Mouse (Mus musculus) stomach, postnatal 0 days (tissue): ENCODE data around the gene Dpf3. TPM values are rescaled to one million over a fixed set of nuclear protein-coding genes. Genes with fewer than 3 reads are reported as not detected.

Experiments used
- ATAC-seq: fragments of 200-750 bp; cut with Nextera tagmentation; 2 replicates; pipeline ENCODE4 v1.8.0; 2017; ENCODE audit not compliant: low FRiP score, low TSS enrichment
- DNase-seq: peaks from one replicate; pipeline ENCODE4 v3.0.0-alpha.2; 2016; ENCODE audit warnings: low spot score
- H3K27ac ChIP-seq: fragments of 300-500 bp; sonication (generic); replicated peaks from 2 replicates; pipeline ENCODE4 v1.5.1; 2014; ENCODE audit warnings: mild to moderate bottlenecking, control low read depth
- H3K27me3 ChIP-seq: fragments of 300-500 bp; sonication (generic); 2 replicates; pipeline ENCODE4 v1.6.1; 2014; ENCODE audit warnings: low read length; ENCODE audit not compliant: control insufficient read depth, insufficient read depth
- H3K36me3 ChIP-seq: fragments of 300-500 bp; sonication (generic); 2 replicates; pipeline ENCODE4 v1.6.1; 2014; ENCODE audit warnings: low read length, mixed read lengths; ENCODE audit not compliant: control insufficient read depth, insufficient read depth
- H3K4me1 ChIP-seq: fragments of 300-500 bp; sonication (generic); replicated peaks from 2 replicates; pipeline ENCODE4 v1.6.1; 2014; ENCODE audit warnings: antibody characterized with exemption; ENCODE audit not compliant: control insufficient read depth, insufficient read depth
- H3K4me2 ChIP-seq: fragments of 300-500 bp; sonication (generic); replicated peaks from 2 replicates; pipeline ENCODE4 v1.6.1; 2014; ENCODE audit warnings: low read depth, mild to moderate bottlenecking, control low read depth, moderate library complexity
- H3K4me3 ChIP-seq: fragments of 300-500 bp; sonication (generic); 2 replicates; pipeline ENCODE4 v1.5.1; 2014; ENCODE audit warnings: low read depth, low read length, control low read depth
- H3K9ac ChIP-seq: fragments of 300-500 bp; sonication (generic); 2 replicates; pipeline ENCODE4 v1.6.1; 2014; ENCODE audit warnings: mild to moderate bottlenecking, low read length, control low read depth, mixed read lengths
- H3K9me3 ChIP-seq: fragments of 300-500 bp; sonication (generic); 2 replicates; pipeline ENCODE4 v1.6.1; 2016; ENCODE audit warnings: low read length; ENCODE audit not compliant: control insufficient read depth
- CTCF ChIP-seq: IDR thresholded peaks from 2 replicates; pipeline ENCODE4 v1.5.1; 2016; ENCODE audit warnings: antibody characterized with exemption, low read depth, mild to moderate bottlenecking, moderate library complexity
- EP300 ChIP-seq: optimal IDR thresholded peaks from 2 replicates; pipeline ENCODE3; 2016; ENCODE audit warnings: antibody characterized with exemption
- WGBS: fragments of 180-500 bp; shearing (Covaris S2); extraction: QIAGEN DNeasy Blood & Tissue Kit; methylation state at CpG from one replicate; pipeline ENCODE4 v1.1.7; 2014; 5-methylcytosine and 5-hydroxymethylcytosine counted together
- polyA plus RNA-seq: library from polyadenylated mRNA; unstranded; fragments of >200 nt; fragmentation: Nextera tagmentation; extraction: Ambion mirVana; gene quantifications from 2 replicates; pipeline ENCODE4 v1.2.1, GENCODE M21; 2015

Dpf3 gene
- polyA plus RNA-seq, 1 experiment from 2014 or later: 3.0 TPM

DNA sequence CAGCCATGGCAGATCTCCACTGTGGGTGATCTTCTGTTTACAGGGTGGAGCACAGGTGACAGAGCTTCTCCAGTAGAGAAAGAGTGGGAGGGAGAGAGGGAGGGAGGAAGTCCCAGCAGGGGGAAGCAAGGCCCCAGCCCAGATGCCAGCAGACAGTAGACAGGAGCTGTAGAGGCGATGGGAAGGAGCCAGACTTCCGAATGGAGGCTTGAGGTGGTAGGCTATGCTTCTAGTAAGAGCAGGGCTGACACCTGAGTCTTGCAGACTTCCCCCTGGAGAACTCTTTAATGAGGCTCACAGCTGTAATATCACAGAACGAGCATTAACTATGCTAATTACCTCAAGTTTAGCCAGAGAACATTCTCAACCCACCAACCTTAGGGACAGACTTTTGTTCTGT is 285.8 kb downstream of the Dpf3 start:
- ATAC-seq: no peak
- H3K9ac ChIP-seq: no peak overlapping the region

DNA sequence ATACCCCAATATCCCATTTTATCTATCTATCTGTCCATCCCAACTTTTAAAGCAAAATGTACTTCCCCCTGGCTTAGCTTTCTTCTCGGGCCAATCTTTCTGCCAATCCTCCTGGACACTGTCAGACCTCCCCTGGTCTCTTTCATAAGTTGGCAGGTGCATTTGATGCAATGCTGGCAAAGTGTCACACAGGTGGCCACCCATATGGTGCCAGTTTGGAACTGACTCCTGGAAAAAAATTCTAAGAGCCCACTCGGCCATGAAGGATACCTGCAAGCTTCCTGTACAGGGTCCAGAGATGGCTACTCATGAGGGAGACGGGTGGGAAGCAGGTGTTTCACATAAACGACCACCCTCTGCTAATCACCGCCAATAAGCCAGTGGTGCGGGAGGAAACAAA is 307.0 kb downstream of the Dpf3 start:
- whole genome bisulfite sequencing: 72% methylated on average over 6 of the region's 6 CpGs
- Histone ChIP-seq H3K4me1 (no peaks in the 10 kb centered on the region), H3K9ac (no peak overlapping the region), H3K4me3 (no peak overlapping the region), H3K9me3 (no peaks in the 10 kb centered on the region), H3K27me3 (no peaks in the 10 kb centered on the region), H3K4me2 (no peak overlapping the region), H3K36me3 (no peaks in the 10 kb centered on the region), H3K27ac (no peak overlapping the region)
- no peak for DNase-seq
- TF ChIP-seq CTCF (no peak), EP300 (no peak)
- ATAC-seq: no peak

More for the DNA sequence above, 285.8 kb downstream of the Dpf3 start:
- Histone ChIP-seq H3K27ac (no peak overlapping the region), H3K9me3 (no peaks in the 10 kb centered on the region), H3K27me3 (no peaks in the 10 kb centered on the region), H3K4me3 (no peak overlapping the region), H3K4me2 (no peak overlapping the region), H3K36me3 (no peaks in the 10 kb centered on the region), H3K4me1 (no peaks in the 10 kb centered on the region)
- TF ChIP-seq CTCF (no peak), EP300 (no peak)
- no peak for DNase-seq
- WGBS: 43% methylated on average over 3 of the region's 3 CpGs

DNA sequence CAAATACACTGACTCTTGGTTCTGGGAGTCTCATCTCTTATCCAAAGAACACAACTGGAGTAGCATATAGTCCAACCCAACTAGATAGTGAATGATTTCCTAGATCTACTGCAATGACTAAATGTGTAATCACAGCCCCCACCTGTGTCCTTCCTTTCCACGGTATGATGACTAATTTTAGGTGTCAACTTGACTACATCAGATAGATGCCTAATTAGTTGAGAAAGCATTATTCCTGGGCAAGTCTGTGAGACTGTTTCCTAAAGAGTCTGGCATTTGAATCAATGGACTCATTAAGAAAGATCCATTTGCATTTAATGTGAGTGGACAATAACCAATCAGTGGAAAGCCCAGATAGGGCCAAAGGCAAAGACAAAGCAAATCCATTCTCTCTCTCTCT is 307.7 kb downstream of the Dpf3 start:
- WGBS: 52% methylated on average over 1 of the region's 1 CpGs
- no peaks in the 10 kb centered on the region for H3K4me1 ChIP-seq
- no peak overlapping the region for H3K27ac ChIP-seq
- TF ChIP-seq CTCF (no peak), EP300 (no peak)
- H3K4me2 ChIP-seq: no peak overlapping the region
- no peak overlapping the region for H3K4me3 ChIP-seq
- ATAC-seq (no peak), DNase-seq (no peak)
- no peak overlapping the region for H3K9ac ChIP-seq
- no peaks in the 10 kb centered on the region for H3K36me3 ChIP-seq
- no peaks in the 10 kb centered on the region for H3K27me3 ChIP-seq
- H3K9me3 ChIP-seq: no peaks in the 10 kb centered on the region

DNA sequence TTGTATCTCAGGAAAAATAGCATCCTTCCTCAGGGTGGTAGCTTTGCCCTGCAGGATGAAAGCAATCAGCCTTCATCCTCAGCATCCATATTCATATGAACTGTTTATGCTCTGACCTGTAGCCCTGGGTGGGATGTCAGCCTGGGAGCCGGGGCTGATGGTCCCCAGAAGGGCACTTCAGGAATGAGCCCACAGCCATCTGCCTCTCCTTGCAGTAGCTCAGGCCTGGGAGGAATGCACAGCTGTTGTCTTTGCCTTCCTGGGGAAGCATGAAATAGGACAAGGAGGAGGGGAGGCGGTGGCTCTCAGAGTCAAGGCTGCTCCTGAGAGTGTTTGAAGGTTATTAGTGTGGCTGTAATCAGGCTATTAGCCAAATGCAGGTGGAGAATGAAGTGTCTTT is 308.7 kb downstream of the Dpf3 start:
- Histone ChIP-seq H3K27me3 (no peaks in the 10 kb centered on the region), H3K4me1 (no peaks in the 10 kb centered on the region), H3K36me3 (no peaks in the 10 kb centered on the region), H3K4me3 (no peak overlapping the region), H3K4me2 (no peak overlapping the region), H3K9ac (no peak overlapping the region), H3K9me3 (no peaks in the 10 kb centered on the region), H3K27ac (no peak overlapping the region)
- ATAC-seq: no peak
- TF ChIP-seq EP300: no peak
- TF ChIP-seq CTCF: no peak
- WGBS: 60% methylated on average over 2 of the region's 2 CpGs
- DNase-seq: no peak

DNA sequence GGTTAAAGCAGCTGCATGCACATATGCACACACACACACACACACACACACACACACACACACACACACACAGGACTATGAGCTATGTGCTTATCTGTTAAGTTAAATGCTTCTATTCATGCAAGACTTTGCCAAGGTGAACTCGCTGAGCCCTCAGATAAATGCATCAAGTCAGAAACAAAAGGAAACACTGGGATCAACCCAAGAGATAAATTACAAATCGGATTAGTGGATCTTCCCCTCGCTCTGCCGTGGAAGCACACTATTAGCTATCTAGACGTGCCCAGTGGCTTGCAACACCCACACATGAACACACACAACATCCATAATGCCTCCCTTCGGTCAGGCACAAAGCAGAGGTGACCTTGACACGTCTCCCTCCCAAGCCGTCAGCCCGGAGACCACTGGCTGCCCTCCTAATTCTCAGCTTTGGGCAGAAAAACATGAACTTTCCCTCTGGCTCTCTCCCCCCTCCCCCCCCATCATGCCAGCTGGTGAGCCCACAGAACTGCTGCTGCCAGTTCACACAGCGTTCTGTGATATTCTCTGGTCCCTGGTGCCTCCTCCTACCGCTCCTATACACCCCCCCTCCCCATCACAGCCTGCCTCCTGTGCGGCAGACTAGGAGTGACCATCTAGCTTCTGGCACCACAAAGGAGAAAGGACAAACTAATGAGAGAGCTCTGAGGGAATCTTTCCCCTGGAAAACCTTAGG is 317.9 kb downstream of the Dpf3 start:
- 25% methylated on average over 12 of the region's 12 CpGs for WGBS

DNA sequence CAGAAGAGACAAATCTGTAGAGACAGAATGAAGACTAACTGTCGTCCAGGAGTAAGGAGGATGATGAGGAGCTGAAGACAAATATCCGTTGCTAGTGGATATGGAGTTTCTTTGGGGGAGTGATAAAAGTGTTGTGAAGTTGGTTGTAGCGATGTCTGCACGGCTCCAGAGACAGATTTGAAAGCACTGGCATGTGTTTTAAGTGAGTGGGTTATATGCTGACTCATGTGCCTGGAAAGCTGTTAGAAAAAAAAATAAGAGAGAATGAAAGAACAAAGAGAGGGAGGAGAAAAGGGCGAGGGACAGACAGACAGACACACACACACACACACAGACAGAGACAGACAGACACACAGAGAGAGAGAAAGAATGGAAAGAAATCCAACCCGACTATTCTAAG is 319.2 kb downstream of the Dpf3 start:
- H3K27ac ChIP-seq: no peak overlapping the region
- ATAC-seq (no peak), DNase-seq (no peak)
- 78% methylated on average over 6 of the region's 6 CpGs for WGBS
- H3K4me3 ChIP-seq: no peak overlapping the region
- no peaks in the 10 kb centered on the region for H3K36me3 ChIP-seq
- H3K27me3 ChIP-seq: no peaks in the 10 kb centered on the region
- no peak overlapping the region for H3K4me2 ChIP-seq
- no peaks in the 10 kb centered on the region for H3K4me1 ChIP-seq
- no peaks in the 10 kb centered on the region for H3K9me3 ChIP-seq
- H3K9ac ChIP-seq: no peak overlapping the region
- no peak for TF ChIP-seq CTCF
- TF ChIP-seq EP300: no peak

More for the DNA sequence above, 317.9 kb downstream of the Dpf3 start:
- TF ChIP-seq EP300 (no peak), CTCF (no peak)
- ATAC-seq: no peak
- no peaks in the 10 kb centered on the region for H3K27me3 ChIP-seq
- H3K9me3 ChIP-seq: no peaks in the 10 kb centered on the region
- H3K27ac ChIP-seq: no peak overlapping the region
- no peaks in the 10 kb centered on the region for H3K4me1 ChIP-seq
- DNase-seq: peak; percentile 17
- H3K4me3 ChIP-seq: no peak overlapping the region
- H3K9ac ChIP-seq: no peak overlapping the region
- H3K36me3 ChIP-seq: no peaks in the 10 kb centered on the region
- H3K4me2 ChIP-seq: no peak overlapping the region
